Mouse (Mus musculus): ENCODE measurements around the gene S100a3.

Gene S100a3

GRCm38 (mm10) chr3:90574691-90575090 is 14.3 kb downstream of the S100a3 start:
- DNase-seq (ENCODE audit: low spot score): no peak

GRCm38 (mm10) chr3:90575320-90575719 is 14.9 kb downstream of the S100a3 start:
- no peak for DNase-seq (ENCODE audit: low spot score)

- DNase-seq (ENCODE audit: low spot score): no peak
Observed at GRCm38 (mm10) chr3:90576351-90577001, 16.1 kb downstream of the S100a3 start.

GRCm38 (mm10) chr3:90579433-90579832 is 19.1 kb downstream of the S100a3 start:
- no peak for DNase-seq (ENCODE audit: low spot score)

- DNase-seq (ENCODE audit: low spot score): no peak
Observed at GRCm38 (mm10) chr3:90581141-90581540, 20.8 kb downstream of the S100a3 start.

- no peak for DNase-seq (ENCODE audit: low spot score)
Observed at GRCm38 (mm10) chr3:90582156-90582555, 21.8 kb downstream of the S100a3 start.

- DNase-seq (ENCODE audit: low spot score): no peak
Observed at GRCm38 (mm10) chr3:90582556-90582955, 22.2 kb downstream of the S100a3 start.

- no peak for DNase-seq (ENCODE audit: low spot score)
Observed at GRCm38 (mm10) chr3:90583893-90584292, 23.5 kb downstream of the S100a3 start.

- DNase-seq (ENCODE audit: low spot score): peak; percentile 41
Observed at GRCm38 (mm10) chr3:90585595-90585994, 25.2 kb downstream of the S100a3 start.

GRCm38 (mm10) chr3:90586016-90586643 is 25.8 kb downstream of the S100a3 start:
- no peak for DNase-seq (ENCODE audit: low spot score)

GRCm38 (mm10) chr3:90586906-90587305 is 26.5 kb downstream of the S100a3 start:
- peak; percentile 52 for DNase-seq (ENCODE audit: low spot score)

- no peak for DNase-seq (ENCODE audit: low spot score)
Observed at GRCm38 (mm10) chr3:90587361-90588101, 27.2 kb downstream of the S100a3 start.

GRCm38 (mm10) chr3:90589390-90589789 is 29.0 kb downstream of the S100a3 start:
- no peak for DNase-seq (ENCODE audit: low spot score)

- DNase-seq (ENCODE audit: low spot score): no peak
Observed at GRCm38 (mm10) chr3:90589947-90590346, 29.6 kb downstream of the S100a3 start, which contains the start of gene S100a2. TSS of gene S100a2 (plus strand) at chr3:90590247.

GRCm38 (mm10) chr3:90594466-90594865 is 34.1 kb downstream of the S100a3 start:
- no peak for DNase-seq (ENCODE audit: low spot score)

- no peak for DNase-seq (ENCODE audit: low spot score)
Observed at GRCm38 (mm10) chr3:90595556-90595955, 35.2 kb downstream of the S100a3 start.

- no peak for DNase-seq (ENCODE audit: low spot score)
Observed at GRCm38 (mm10) chr3:90596810-90597209, 36.4 kb downstream of the S100a3 start.

- no peak for DNase-seq (ENCODE audit: low spot score)
Observed at GRCm38 (mm10) chr3:90597736-90598135, 37.4 kb downstream of the S100a3 start.

GRCm38 (mm10) chr3:90598212-90598611 is 37.8 kb downstream of the S100a3 start:
- DNase-seq (ENCODE audit: low spot score): no peak

GRCm38 (mm10) chr3:90599401-90599800 is 39.0 kb downstream of the S100a3 start:
- DNase-seq (ENCODE audit: low spot score): no peak

GRCm38 (mm10) chr3:90600036-90600435 is 39.7 kb downstream of the S100a3 start:
- DNase-seq (ENCODE audit: low spot score): no peak

- DNase-seq (ENCODE audit: low spot score): no peak
Observed at GRCm38 (mm10) chr3:90600458-90601195, 40.2 kb downstream of the S100a3 start.
